Mouse (Mus musculus) midbrain, embryonic 15.5 days (tissue): ENCODE measurements around the gene Gprasp2. TPM values are rescaled to one million over a fixed set of nuclear protein-coding genes. Genes with fewer than 3 reads are reported as not detected.
"Not testable (repeated sequence)": the region's sequence is repeated elsewhere in the genome, so short reads cannot be mapped to it uniquely, and the experiment has no call there.

ENCODE experiments used
- ATAC-seq: fragments of 200-750 bp; cut with Nextera tagmentation; replicated peaks from 2 replicates; pipeline ENCODE4 v1.8.0; 2017; ENCODE audit warnings: moderate TSS enrichment
- H3K27ac ChIP-seq: fragments of 300-500 bp; sonication (generic); 2 replicates; pipeline ENCODE4 v1.5.1; 2015; ENCODE audit warnings: mild to moderate bottlenecking, inconsistent platforms
- H3K27me3 ChIP-seq: fragments of 300-500 bp; sonication (generic); replicated peaks from 2 replicates; pipeline ENCODE4 v1.6.1; 2015; ENCODE audit warnings: inconsistent platforms
- H3K36me3 ChIP-seq: fragments of 300-500 bp; sonication (generic); replicated peaks from 2 replicates; pipeline ENCODE4 v1.6.1; 2015; ENCODE audit warnings: inconsistent platforms
- H3K4me1 ChIP-seq: fragments of 300-500 bp; sonication (generic); 2 replicates; pipeline ENCODE4 v1.6.1; 2015; ENCODE audit warnings: inconsistent platforms
- H3K4me2 ChIP-seq: fragments of 300-500 bp; sonication (generic); 2 replicates; pipeline ENCODE4 v1.6.1; 2015; ENCODE audit warnings: inconsistent platforms, mild to moderate bottlenecking, moderate library complexity
- H3K4me3 ChIP-seq: fragments of 300-500 bp; sonication (generic); 2 replicates; pipeline ENCODE4 v1.5.1; 2015; ENCODE audit warnings: mild to moderate bottlenecking, inconsistent platforms
- H3K9ac ChIP-seq: fragments of 300-500 bp; sonication (generic); 2 replicates; pipeline ENCODE4 v1.6.1; 2015; ENCODE audit warnings: mild to moderate bottlenecking, inconsistent platforms
- H3K9me3 ChIP-seq: fragments of 300-500 bp; sonication (generic); 2 replicates; pipeline ENCODE4 v1.6.1; 2016; ENCODE audit warnings: inconsistent platforms
- WGBS: fragments of 180-500 bp; shearing (Covaris S2); methylation state at CpG from one replicate; pipeline ENCODE4 v1.1.7; 2015; ENCODE audit warnings: mixed read lengths; 5-methylcytosine and 5-hydroxymethylcytosine counted together
- polyA plus RNA-seq: library from polyadenylated mRNA; unstranded; fragments of >200 nt; fragmentation: Nextera tagmentation; extraction: Ambion mirVana; gene quantifications from 2 replicates; pipeline ENCODE4 v1.2.1, GENCODE M21; 2015

Gene Gprasp2
- 237 and 254 TPM in 2 replicates for polyA plus RNA-seq

DNA sequence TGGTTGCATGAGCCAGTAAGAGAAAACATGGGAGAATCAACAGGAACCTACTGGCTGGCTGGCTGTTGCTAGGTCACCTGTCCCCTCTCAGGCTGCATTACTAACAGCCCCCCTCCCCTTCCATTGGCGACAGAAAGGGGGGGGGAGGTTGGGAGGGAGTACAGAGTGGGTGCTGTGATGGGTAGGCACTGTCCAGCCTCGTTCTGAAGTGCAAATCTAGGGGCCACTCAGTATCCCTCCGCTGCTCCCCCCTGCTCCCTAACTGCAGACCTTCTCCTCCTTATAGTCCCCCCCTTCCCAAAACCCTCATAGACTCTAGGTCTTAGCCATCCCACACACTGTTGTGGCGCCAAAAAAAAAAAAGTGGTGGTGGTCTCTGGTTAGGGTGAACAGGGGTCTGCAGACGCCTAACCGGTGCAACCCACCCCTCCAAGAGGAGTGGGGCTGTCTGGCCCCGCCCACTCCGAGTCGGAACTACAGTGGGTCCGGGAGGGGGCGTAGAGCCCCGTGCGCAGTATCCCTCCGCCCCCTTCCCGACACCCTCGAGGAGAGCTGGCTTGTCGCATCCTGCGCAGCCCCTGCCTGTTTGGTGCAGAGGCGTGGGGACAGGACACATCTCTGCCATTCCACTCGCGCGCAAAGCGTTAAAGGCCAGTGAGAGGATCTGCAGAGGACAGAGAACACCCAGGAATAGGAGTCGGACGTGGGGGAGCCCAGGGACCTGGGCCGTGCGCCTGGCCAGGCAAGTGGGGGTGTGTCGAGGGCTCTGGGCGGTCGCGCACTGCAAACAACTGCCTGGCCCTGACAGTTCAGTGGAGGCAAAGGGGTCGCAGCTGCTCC lies at the start of gene Gprasp2:
Gene Gprasp2 (plus strand): TSS at position 514 of the 840 bp plus-strand sequence.
- 35% methylated on average over 28 of the region's 32 CpGs for WGBS
- not testable (repeated sequence) for H3K4me1 ChIP-seq, H3K36me3 ChIP-seq, H3K27me3 ChIP-seq, H3K9me3 ChIP-seq
- H3K4me2 ChIP-seq = peak within 1 kb of the TSS; percentile 56
- ATAC-seq = peak; percentile 93
- H3K4me3 ChIP-seq = peak within 1 kb of the TSS; percentile 61
- H3K9ac ChIP-seq = peak within 1 kb of the TSS; percentile 73
- H3K27ac ChIP-seq = peak within 1 kb of the TSS; percentile 76

GRCm38 (mm10) chrX:135791536-135791935 lies 47.3 kb upstream of the Gprasp2 start:
- Histone ChIP-seq H3K4me2 (no peak overlapping the region), H3K9me3 (no peaks in the 10 kb centered on the region), H3K4me3 (no peak overlapping the region), H3K27ac (no peak overlapping the region), H3K36me3 (no peaks in the 10 kb centered on the region), H3K4me1 (no peaks in the 10 kb centered on the region), H3K27me3 (no peaks in the 10 kb centered on the region), H3K9ac (no peak overlapping the region)
- ATAC-seq = no peak

- H3K4me3 ChIP-seq = no peak overlapping the region
- no peak overlapping the region for H3K27ac ChIP-seq
- no peaks in the 10 kb centered on the region for H3K27me3 ChIP-seq
- no peak overlapping the region for H3K4me2 ChIP-seq
- ATAC-seq = no peak
- H3K4me1 ChIP-seq = no peaks in the 10 kb centered on the region
- no peaks in the 10 kb centered on the region for H3K36me3 ChIP-seq
- WGBS = 77% methylated on average over 6 of the region's 6 CpGs
- no peaks in the 10 kb centered on the region for H3K9me3 ChIP-seq
- no peak overlapping the region for H3K9ac ChIP-seq
These were observed 46.5 kb upstream of the Gprasp2 start for GRCm38 (mm10) chrX:135792326-135792725.

DNA sequence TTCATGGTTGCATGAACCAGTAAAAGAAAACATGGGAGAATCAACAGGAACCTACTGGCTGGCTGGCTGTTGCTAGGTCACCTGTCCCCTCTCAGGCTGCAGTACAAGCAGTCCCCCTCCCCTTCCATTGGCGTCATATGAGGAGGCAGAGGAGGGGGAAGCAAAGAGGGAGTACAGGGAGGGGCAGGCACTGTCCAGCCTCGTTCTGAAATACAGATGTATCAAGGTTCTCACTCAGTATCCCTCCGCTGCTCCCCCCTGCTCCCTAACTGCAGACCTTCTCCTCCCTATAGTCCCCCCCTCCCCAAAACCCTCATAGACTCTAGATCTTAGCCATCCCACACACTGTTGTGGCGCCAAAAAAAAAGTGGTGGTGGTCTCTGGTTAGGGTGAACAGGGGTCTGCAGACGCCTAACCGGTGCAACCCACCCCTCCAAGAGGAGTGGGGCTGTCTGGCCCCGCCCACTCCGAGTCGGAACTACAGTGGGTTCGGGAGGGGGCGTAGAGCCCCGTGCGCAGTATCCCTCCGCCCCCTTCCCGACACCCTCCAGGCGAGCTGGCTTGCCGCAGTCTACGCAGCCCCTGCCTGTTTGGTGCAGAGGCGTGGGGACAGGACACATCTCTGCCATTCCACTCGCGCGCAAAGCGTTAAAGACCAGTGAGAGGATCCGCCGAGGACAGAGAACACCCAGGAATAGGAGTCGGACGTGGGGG lies 43.1 kb upstream of the Gprasp2 start:
- Histone ChIP-seq H3K27ac (peak overlapping the region; percentile 84), H3K9ac (peak overlapping the region; percentile 71), H3K4me2 (peak overlapping the region; percentile 51), H3K4me3 (peak overlapping the region; percentile 61)
- not testable (repeated sequence) for H3K9me3 ChIP-seq, H3K4me1 ChIP-seq, H3K36me3 ChIP-seq, H3K27me3 ChIP-seq
- ATAC-seq = peak; percentile 95
- WGBS = 31% methylated on average over 25 of the region's 27 CpGs

GRCm38 (mm10) chrX:135796305-135797211 lies 42.3 kb upstream of the Gprasp2 start:
- H3K9me3 ChIP-seq, H3K4me1 ChIP-seq, H3K27me3 ChIP-seq, H3K36me3 ChIP-seq: not testable (repeated sequence)
- H3K9ac ChIP-seq = peak overlapping the region; percentile 71
- peak overlapping the region; percentile 61 for H3K4me3 ChIP-seq
- 23% methylated on average over 23 of the region's 26 CpGs for WGBS
- peak; percentile 71 for ATAC-seq
- peak overlapping the region; percentile 51 for H3K4me2 ChIP-seq
- H3K27ac ChIP-seq = peak overlapping the region; percentile 84

DNA sequence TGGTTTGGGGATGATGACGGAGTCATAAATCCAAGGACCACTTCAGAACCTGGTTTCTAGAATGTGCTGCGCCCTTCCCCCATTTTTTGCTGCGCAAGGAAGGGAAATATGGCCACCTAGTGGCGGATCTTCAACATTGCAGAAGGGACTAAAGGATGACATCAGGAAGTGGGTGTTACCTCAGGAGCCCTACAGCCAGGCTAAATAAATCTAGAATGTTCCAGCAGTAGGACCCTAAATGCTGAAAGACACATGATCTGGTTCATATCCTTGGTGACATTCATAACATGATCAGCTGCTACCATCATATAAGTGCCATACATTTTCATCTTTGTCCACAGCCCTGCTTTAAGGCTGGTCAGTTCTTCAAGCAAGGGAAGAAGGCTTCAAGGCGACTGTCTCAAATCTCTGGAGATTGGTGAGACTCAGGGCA lies 41.6 kb upstream of the Gprasp2 start, which contains the start of gene Bhlhb9:
Gene Bhlhb9 (plus strand): TSS at position 383 of the 433 bp plus-strand sequence.
- 29% methylated on average over 4 of the region's 5 CpGs for WGBS
- H3K4me1 ChIP-seq = not testable (repeated sequence)

DNA sequence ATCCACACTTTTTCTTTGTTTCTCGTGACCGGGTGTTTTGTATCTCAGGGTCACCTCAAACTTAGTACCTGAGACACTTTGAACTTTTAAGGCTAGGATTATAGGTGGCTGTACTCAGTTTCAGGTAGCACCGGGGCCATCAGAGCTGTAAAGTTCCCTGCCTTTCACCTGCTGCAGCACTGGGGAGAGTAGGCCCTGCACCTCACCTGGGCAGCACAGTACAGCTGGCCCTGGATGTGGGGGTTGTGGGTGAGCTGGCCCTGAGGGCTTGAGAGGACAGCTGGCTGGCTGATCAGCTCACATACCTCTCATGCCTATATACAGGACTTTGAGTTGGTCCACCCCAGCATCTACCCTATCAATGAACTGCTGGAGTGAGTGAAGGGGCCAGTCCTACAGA lies 34.7 kb upstream of the Gprasp2 start:
- H3K4me2 ChIP-seq = no peak overlapping the region
- no peaks in the 10 kb centered on the region for H3K27me3 ChIP-seq
- no peak overlapping the region for H3K9ac ChIP-seq
- no peak overlapping the region for H3K4me3 ChIP-seq
- H3K36me3 ChIP-seq = no peaks in the 10 kb centered on the region
- no peak overlapping the region for H3K27ac ChIP-seq
- no peak for ATAC-seq
- H3K9me3 ChIP-seq = no peaks in the 10 kb centered on the region
- WGBS = 86% methylated on average over 3 of the region's 3 CpGs
- H3K4me1 ChIP-seq = no peaks in the 10 kb centered on the region

More for the DNA sequence above, 41.6 kb upstream of the Gprasp2 start, which contains the start of gene Bhlhb9:
- H3K9me3 ChIP-seq, H3K36me3 ChIP-seq, H3K27me3 ChIP-seq: not testable (repeated sequence)
- H3K4me3 ChIP-seq = peak within 1 kb of the TSS; percentile 61
- peak; percentile 3; the same call in 1 of the 2 replicates for ATAC-seq
- H3K4me2 ChIP-seq = peak within 1 kb of the TSS; percentile 51
- peak within 1 kb of the TSS; percentile 84 for H3K27ac ChIP-seq
- H3K9ac ChIP-seq = peak within 1 kb of the TSS; percentile 71

DNA sequence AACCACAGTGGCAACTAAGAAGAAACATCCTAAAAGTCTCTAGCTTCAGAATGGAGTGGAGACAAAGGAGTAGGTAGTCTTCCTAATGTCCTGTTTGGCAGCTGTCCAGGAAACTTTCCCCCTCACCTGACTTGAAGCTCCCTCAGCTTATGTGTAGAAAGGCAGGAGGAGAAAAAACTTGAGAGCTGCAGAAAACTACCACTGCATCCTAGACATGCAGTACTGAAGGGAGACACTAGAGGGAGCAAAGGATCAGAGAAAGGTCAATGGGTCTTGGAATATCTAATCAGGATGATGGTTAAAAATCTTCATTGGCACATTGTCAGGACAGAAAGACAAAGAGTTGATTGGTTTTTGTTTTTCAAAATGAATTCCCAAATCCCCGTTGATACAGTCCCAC lies 33.1 kb upstream of the Gprasp2 start:
- Histone ChIP-seq H3K9ac (no peak overlapping the region), H3K36me3 (no peaks in the 10 kb centered on the region), H3K4me1 (no peaks in the 10 kb centered on the region), H3K27ac (no peak overlapping the region), H3K9me3 (no peaks in the 10 kb centered on the region), H3K27me3 (no peaks in the 10 kb centered on the region), H3K4me3 (no peak overlapping the region), H3K4me2 (no peak overlapping the region)
- 30% methylated on average over 1 of the region's 1 CpGs for WGBS
- peak; percentile 42; the same call in 1 of the 2 replicates for ATAC-seq

- not testable (repeated sequence) for H3K9ac ChIP-seq, H3K36me3 ChIP-seq, H3K4me1 ChIP-seq, H3K27ac ChIP-seq, H3K4me2 ChIP-seq, H3K4me3 ChIP-seq, H3K9me3 ChIP-seq, H3K27me3 ChIP-seq, ATAC-seq
- WGBS = 54% methylated on average over 1 of the region's 1 CpGs
These were observed 2.9 kb upstream of the Gprasp2 start for GRCm38 (mm10) chrX:135835896-135836295.

DNA sequence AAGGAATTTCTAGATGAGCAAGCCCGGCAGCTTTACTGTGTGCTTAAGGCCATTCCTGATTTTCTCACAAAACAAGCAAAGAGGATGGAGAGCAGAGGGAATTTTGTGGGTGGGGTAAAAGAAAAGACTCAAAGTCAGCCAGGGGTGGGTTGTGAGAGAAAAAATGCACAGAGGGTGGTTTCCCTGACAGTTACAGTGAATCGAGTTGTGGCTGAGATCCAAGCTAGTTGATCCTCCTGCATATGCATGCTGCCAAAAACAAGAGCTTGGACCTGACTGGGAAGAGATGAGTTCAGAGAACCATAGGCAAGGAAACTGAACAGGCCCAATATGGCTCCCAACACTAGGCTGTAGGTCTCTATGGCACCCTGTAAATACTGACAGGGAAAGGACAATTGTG lies 938 bp upstream of the Gprasp2 start:
- Histone ChIP-seq H3K4me1 (no peaks in the 10 kb centered on the region), H3K36me3 (no peaks in the 10 kb centered on the region; the same call in 1 of the 2 replicates), H3K4me3 (peak overlapping the region; percentile 61; the same call in 1 of the 2 replicates), H3K27ac (peak overlapping the region; percentile 76), H3K9ac (no peak overlapping the region), H3K4me2 (peak overlapping the region; percentile 56; the same call in 1 of the 2 replicates), H3K9me3 (no peaks in the 10 kb centered on the region), H3K27me3 (no peaks in the 10 kb centered on the region)
- ATAC-seq = 0 out of 2 replicates have a peak, but pooled peaks have one; percentile 4
- WGBS = 63% methylated on average over 2 of the region's 2 CpGs

GRCm38 (mm10) chrX:135839397-135840391 lies 860 bp downstream of the Gprasp2 start:
- not testable (repeated sequence) for H3K27me3 ChIP-seq, H3K9me3 ChIP-seq, H3K4me1 ChIP-seq, H3K36me3 ChIP-seq
- Histone ChIP-seq H3K4me3 (peak overlapping the region; percentile 61), H3K4me2 (peak overlapping the region; percentile 56), H3K27ac (peak overlapping the region; percentile 76), H3K9ac (peak overlapping the region; percentile 73)
- WGBS = 30% methylated on average over 16 of the region's 17 CpGs
- peak; percentile 41 for ATAC-seq
